Mouse (Mus musculus): ENCODE measurements at regions not wholly inside any gene's neighbourhood (a gene's known extent, or its start where the extent isn't known, plus 50 kb on each side); places are given as distances from the start of the nearest gene placed in this dataset.

- no peak for DNase-seq (ENCODE audit: low spot score)
Measured at GRCm38 (mm10) chr6:116901816-116902215, 185.1 kb upstream of the Tmem72 start.

GRCm38 (mm10) chr6:116902371-116902770 lies 185.7 kb upstream of the Tmem72 start:
- DNase-seq (ENCODE audit: low spot score) = no peak

- DNase-seq (ENCODE audit: low spot score) = no peak
Measured at GRCm38 (mm10) chr6:116906426-116907172, 189.9 kb upstream of the Tmem72 start.

- no peak for DNase-seq (ENCODE audit: low spot score)
Measured at GRCm38 (mm10) chr6:116910607-116911006, 193.9 kb upstream of the Tmem72 start.

- no peak for DNase-seq (ENCODE audit: low spot score)
Measured at GRCm38 (mm10) chr6:116912161-116912560, 195.4 kb upstream of the Tmem72 start.

GRCm38 (mm10) chr6:116914073-116914472 lies 197.4 kb upstream of the Tmem72 start:
- DNase-seq (ENCODE audit: low spot score) = no peak

GRCm38 (mm10) chr6:116935024-116935423 lies 218.3 kb upstream of the Tmem72 start:
- DNase-seq (ENCODE audit: low spot score) = no peak

- DNase-seq (ENCODE audit: low spot score) = no peak
Measured at GRCm38 (mm10) chr6:116941576-116941975, 224.9 kb upstream of the Tmem72 start.

- DNase-seq (ENCODE audit: low spot score) = no peak
Measured at GRCm38 (mm10) chr6:116942696-116943095, 225.6 kb upstream of the Cxcl12 start.

- DNase-seq (ENCODE audit: low spot score) = no peak
Measured at GRCm38 (mm10) chr6:116946083-116946732, 222.1 kb upstream of the Cxcl12 start.

- DNase-seq (ENCODE audit: low spot score) = no peak
Measured at GRCm38 (mm10) chr6:116959611-116960010, 208.7 kb upstream of the Cxcl12 start.

- no peak for DNase-seq (ENCODE audit: low spot score)
Measured at GRCm38 (mm10) chr6:116960641-116961040, 207.7 kb upstream of the Cxcl12 start.

GRCm38 (mm10) chr6:116966436-116966835 lies 201.9 kb upstream of the Cxcl12 start:
- no peak for DNase-seq (ENCODE audit: low spot score)

GRCm38 (mm10) chr6:116969381-116969910 lies 198.9 kb upstream of the Cxcl12 start:
- DNase-seq (ENCODE audit: low spot score) = no peak

GRCm38 (mm10) chr6:116974841-116975240 lies 193.5 kb upstream of the Cxcl12 start:
- no peak for DNase-seq (ENCODE audit: low spot score)

- no peak for DNase-seq (ENCODE audit: low spot score)
Measured at GRCm38 (mm10) chr6:116980349-116980995, 187.9 kb upstream of the Cxcl12 start.

GRCm38 (mm10) chr6:116985147-116985737 lies 183.1 kb upstream of the Cxcl12 start:
- DNase-seq (ENCODE audit: low spot score) = no peak

- DNase-seq (ENCODE audit: low spot score) = no peak
Measured at GRCm38 (mm10) chr6:116986266-116987000, 181.9 kb upstream of the Cxcl12 start.

- DNase-seq (ENCODE audit: low spot score) = no peak
Measured at GRCm38 (mm10) chr6:116987243-116987642, 181.1 kb upstream of the Cxcl12 start.

GRCm38 (mm10) chr6:116998948-116999682 lies 169.2 kb upstream of the Cxcl12 start:
- no peak for DNase-seq (ENCODE audit: low spot score)

GRCm38 (mm10) chr6:116999940-117000339 lies 168.4 kb upstream of the Cxcl12 start:
- no peak for DNase-seq (ENCODE audit: low spot score)
